Mouse (Mus musculus): ENCODE data around the gene Olfr1497. TPM values are rescaled to one million over a fixed set of nuclear protein-coding genes. Genes with fewer than 3 reads are reported as not detected.
"Not testable (repeated sequence)": the region's sequence is repeated elsewhere in the genome, so short reads cannot be mapped to it uniquely, and the experiment has no call there.

The Olfr1497 gene
- polyA plus RNA-seq (2012; ENCODE audit: insufficient read depth, insufficient read length, low replicate concordance, missing spikeins), result not detected in 2 replicates

DNA sequence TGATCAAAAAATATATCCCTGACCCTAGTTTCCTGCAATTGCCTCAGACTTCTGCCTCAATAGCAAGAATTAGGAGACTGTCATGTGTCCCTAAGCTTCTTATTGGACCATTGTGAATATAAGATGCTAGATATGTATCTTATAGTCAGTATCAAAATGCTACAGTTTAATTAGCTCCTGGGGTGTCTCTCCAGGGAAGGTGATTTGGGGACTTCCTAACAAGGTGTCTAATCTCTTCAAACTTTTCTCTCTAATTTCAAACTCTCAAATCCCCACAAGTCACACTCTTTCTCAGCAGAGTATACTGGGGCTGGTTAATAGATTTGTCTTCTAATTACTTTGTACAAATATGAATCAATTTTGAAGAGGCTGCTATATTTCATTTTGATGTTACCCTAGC is at the start of gene Olfr1497:
Olfr1497 (minus strand) TSS at position 101 of the 400 bp plus-strand sequence.
- TF ChIP-seq POLR2A (IDR thresholded peaks at IDR 0.05; ENCODE audit: insufficient read depth, low read depth, low read length), result no peak
- no peak for TF ChIP-seq CTCF (IDR thresholded peaks at IDR 0.05; ENCODE audit: insufficient read depth, low read depth, low read length)
- H3K4me3 ChIP-seq (ENCODE audit: insufficient read depth, low read depth, low read length), result no peak within 1 kb of the TSS
- H3K4me1 ChIP-seq (ENCODE audit: control insufficient read depth, insufficient read depth, low read length), result no peaks in the 10 kb centered on the region
- no peak within 1 kb of the TSS for H3K27ac ChIP-seq (ENCODE audit: insufficient read depth, low read depth, low read length)

DNA sequence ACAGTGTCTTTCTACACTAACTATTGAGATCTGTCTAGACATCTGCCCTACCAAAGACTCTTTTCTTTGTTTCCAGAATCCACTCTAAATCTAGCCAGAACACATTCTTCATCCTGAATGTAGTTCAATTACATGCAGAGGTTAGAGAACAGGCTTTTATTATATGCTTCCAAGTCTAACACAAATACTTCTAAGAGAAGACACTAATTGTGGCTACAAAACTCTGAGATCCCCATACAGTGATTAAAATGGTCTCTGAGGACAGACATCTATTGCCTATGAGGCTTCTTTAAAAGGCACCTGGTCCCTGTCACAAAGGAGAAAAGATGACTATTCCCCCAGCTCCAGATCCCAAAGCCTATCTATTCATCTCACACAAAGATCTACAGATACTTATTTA is 32.4 kb upstream of the Olfr1497 start, which contains the start of gene Olfr1500:
Olfr1500 (minus strand) TSS at position 101 of the 400 bp plus-strand sequence.
- Histone ChIP-seq H3K4me1 (ENCODE audit: control insufficient read depth, insufficient read depth, low read length) (no peaks in the 10 kb centered on the region), H3K27ac (ENCODE audit: insufficient read depth, low read depth, low read length) (no peak within 1 kb of the TSS), H3K4me3 (ENCODE audit: insufficient read depth, low read depth, low read length) (no peak within 1 kb of the TSS)
- TF ChIP-seq POLR2A (IDR thresholded peaks at IDR 0.05; ENCODE audit: insufficient read depth, low read depth, low read length), result no peak
- no peak for TF ChIP-seq CTCF (IDR thresholded peaks at IDR 0.05; ENCODE audit: insufficient read depth, low read depth, low read length)

GRCm38 (mm10) chr19:13828447-13828846 is 30.4 kb upstream of the Olfr1497 start:
- H3K27ac ChIP-seq (ENCODE audit: insufficient read depth, low read depth, low read length), result no peak overlapping the region
- no peak overlapping the region for H3K4me3 ChIP-seq (ENCODE audit: insufficient read depth, low read depth, low read length)
- 64% methylated on average over 3 of the region's 3 CpGs for WGBS
- H3K4me1 ChIP-seq (ENCODE audit: control insufficient read depth, insufficient read depth, low read length), result no peaks in the 10 kb centered on the region
- no peak for TF ChIP-seq POLR2A (IDR thresholded peaks at IDR 0.05; ENCODE audit: insufficient read depth, low read depth, low read length)
- no peak for TF ChIP-seq CTCF (IDR thresholded peaks at IDR 0.05; ENCODE audit: insufficient read depth, low read depth, low read length)

GRCm38 (mm10) chr19:13820847-13821246 is 22.8 kb upstream of the Olfr1497 start:
- TF ChIP-seq POLR2A (IDR thresholded peaks at IDR 0.05; ENCODE audit: insufficient read depth, low read depth, low read length) (no peak), CTCF (IDR thresholded peaks at IDR 0.05; ENCODE audit: insufficient read depth, low read depth, low read length) (no peak)
- Histone ChIP-seq H3K4me3 (ENCODE audit: insufficient read depth, low read depth, low read length) (no peak overlapping the region), H3K27ac (ENCODE audit: insufficient read depth, low read depth, low read length) (no peak overlapping the region), H3K4me1 (ENCODE audit: control insufficient read depth, insufficient read depth, low read length) (no peaks in the 10 kb centered on the region)
- WGBS, result 76% methylated on average over 5 of the region's 5 CpGs

DNA sequence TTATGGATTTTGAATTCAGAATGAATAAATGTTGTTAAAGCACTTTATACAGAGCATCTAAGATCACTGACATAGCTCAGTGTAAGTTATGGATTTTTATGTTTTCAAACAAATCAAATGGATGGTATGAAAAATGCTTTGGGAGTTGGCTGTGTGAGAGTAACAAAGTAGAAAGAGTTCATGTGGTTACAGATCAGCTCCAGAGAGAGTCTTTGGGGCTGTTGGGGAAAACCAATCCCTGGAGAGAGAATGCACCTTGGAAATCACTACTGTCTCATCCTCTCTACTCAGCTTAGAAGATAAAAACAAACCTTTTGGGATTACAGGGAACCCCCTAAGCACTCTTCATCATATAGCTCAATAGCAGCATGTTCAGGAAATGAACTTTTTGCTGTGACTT is 21.3 kb upstream of the Olfr1497 start, which contains the start of gene Olfr1499:
Olfr1499 (minus strand) TSS at position 101 of the 400 bp plus-strand sequence.
- no peaks in the 10 kb centered on the region for H3K4me1 ChIP-seq (ENCODE audit: control insufficient read depth, insufficient read depth, low read length)
- TF ChIP-seq CTCF (IDR thresholded peaks at IDR 0.05; ENCODE audit: insufficient read depth, low read depth, low read length), result no peak
- TF ChIP-seq POLR2A (IDR thresholded peaks at IDR 0.05; ENCODE audit: insufficient read depth, low read depth, low read length), result no peak
- no peak within 1 kb of the TSS for H3K4me3 ChIP-seq (ENCODE audit: insufficient read depth, low read depth, low read length)
- H3K27ac ChIP-seq (ENCODE audit: insufficient read depth, low read depth, low read length), result no peak within 1 kb of the TSS

GRCm38 (mm10) chr19:13818827-13819226 is 20.8 kb upstream of the Olfr1497 start:
- no peak overlapping the region for H3K27ac ChIP-seq (ENCODE audit: insufficient read depth, low read depth, low read length)
- 32% methylated on average over 5 of the region's 5 CpGs for WGBS
- no peak overlapping the region for H3K4me3 ChIP-seq (ENCODE audit: insufficient read depth, low read depth, low read length)
- TF ChIP-seq POLR2A (IDR thresholded peaks at IDR 0.05; ENCODE audit: insufficient read depth, low read depth, low read length) (no peak), CTCF (IDR thresholded peaks at IDR 0.05; ENCODE audit: insufficient read depth, low read depth, low read length) (no peak)
- no peaks in the 10 kb centered on the region for H3K4me1 ChIP-seq (ENCODE audit: control insufficient read depth, insufficient read depth, low read length)

DNA sequence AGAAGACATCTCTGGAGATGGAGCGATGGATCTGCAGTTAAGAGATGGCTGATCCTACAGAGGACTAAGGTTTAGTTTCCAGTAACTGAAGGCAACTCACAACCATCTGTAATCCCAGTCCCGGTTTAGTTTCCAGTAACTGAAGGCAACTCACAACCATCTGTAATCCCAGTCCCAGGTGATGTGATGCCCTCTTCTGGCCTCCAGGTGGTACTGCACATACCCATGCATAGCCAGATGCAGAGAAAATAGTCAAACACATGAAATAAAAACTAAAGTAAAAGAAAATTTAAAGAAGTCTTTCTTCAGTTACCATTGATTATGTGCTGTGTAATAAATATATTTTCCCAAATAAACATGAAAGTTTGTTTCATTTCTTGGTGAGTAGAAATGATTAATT is 14.8 kb upstream of the Olfr1497 start:
- TF ChIP-seq POLR2A (IDR thresholded peaks at IDR 0.05; ENCODE audit: insufficient read depth, low read depth, low read length) (no peak), CTCF (IDR thresholded peaks at IDR 0.05; ENCODE audit: insufficient read depth, low read depth, low read length) (no peak)
- H3K4me3 ChIP-seq (ENCODE audit: insufficient read depth, low read depth, low read length), result no peak overlapping the region
- no peak overlapping the region for H3K27ac ChIP-seq (ENCODE audit: insufficient read depth, low read depth, low read length)
- H3K4me1 ChIP-seq (ENCODE audit: control insufficient read depth, insufficient read depth, low read length), result no peaks in the 10 kb centered on the region
- 62% methylated on average over 2 of the region's 2 CpGs for WGBS

DNA sequence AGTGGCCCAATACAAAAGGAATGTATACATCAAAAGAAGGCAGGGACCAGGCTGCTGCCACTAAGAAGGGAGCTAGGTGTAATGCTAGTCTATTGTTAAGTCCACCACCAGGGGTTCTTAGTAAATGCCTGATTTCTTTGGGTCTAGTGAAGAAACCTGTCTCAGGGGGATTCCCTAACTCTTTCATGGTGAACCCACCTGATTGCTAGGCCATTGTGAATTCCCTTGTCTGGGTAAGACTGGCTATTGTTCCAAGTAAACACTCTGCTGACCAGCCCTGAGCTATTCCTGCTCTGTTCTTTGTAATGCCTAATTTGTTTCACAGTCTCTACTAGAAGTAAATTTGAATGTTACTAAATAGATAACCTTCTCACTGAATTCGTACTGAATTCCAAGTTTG is 7.5 kb upstream of the Olfr1497 start:
- 54% methylated on average over 1 of the region's 1 CpGs for WGBS
- not testable (repeated sequence) for H3K4me1 ChIP-seq (ENCODE audit: control insufficient read depth, insufficient read depth, low read length); H3K4me3 ChIP-seq (ENCODE audit: insufficient read depth, low read depth, low read length); H3K27ac ChIP-seq (ENCODE audit: insufficient read depth, low read depth, low read length)

- TF ChIP-seq POLR2A (IDR thresholded peaks at IDR 0.05; ENCODE audit: insufficient read depth, low read depth, low read length) (no peak), CTCF (IDR thresholded peaks at IDR 0.05; ENCODE audit: insufficient read depth, low read depth, low read length) (no peak)
- Histone ChIP-seq H3K27ac (ENCODE audit: insufficient read depth, low read depth, low read length) (no peak within 1 kb of the TSS), H3K4me1 (ENCODE audit: control insufficient read depth, insufficient read depth, low read length) (no peaks in the 10 kb centered on the region), H3K4me3 (ENCODE audit: insufficient read depth, low read depth, low read length) (no peak within 1 kb of the TSS)
- 94% methylated on average over 1 of the region's 1 CpGs for WGBS
These were observed 20.4 kb downstream of the Olfr1497 start, which contains the start of gene Olfr1496 for GRCm38 (mm10) chr19:13777578-13777977. Gene Olfr1496, plus strand, starts transcription at chr19:13777878.

Data from olfactory bulb, adult 2 months (tissue).